Mouse (Mus musculus) spleen, postnatal 4 days (tissue): ENCODE results near the gene Slamf9.

Experiments used
- DNase-seq, 2 experiments: peaks; one replicate each; pipeline ENCODE4 v3.0.0; 2022; ENCODE audit warnings: low spot score in 2 of 2

The Slamf9 gene

DNA sequence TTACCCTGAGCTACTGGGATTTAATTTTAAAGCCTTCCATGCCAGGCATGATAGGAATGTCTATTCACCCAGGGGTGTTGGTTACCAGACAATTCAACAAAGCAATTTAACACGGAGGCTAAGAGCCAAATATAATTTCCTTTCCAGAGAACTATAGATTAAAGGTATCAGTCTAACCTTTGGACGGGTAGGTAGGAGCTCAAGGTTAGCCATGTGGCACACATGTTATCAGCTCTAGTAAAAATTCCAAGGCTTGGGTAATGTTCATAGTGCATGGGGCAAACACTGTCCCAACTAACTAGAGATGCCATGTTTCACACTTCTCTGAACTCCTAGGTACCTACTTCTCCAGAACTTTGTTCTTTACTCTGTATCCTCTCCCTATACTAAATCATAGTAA is 13.6 kb upstream of the Slamf9 start:
- DNase-seq = no peak

DNA sequence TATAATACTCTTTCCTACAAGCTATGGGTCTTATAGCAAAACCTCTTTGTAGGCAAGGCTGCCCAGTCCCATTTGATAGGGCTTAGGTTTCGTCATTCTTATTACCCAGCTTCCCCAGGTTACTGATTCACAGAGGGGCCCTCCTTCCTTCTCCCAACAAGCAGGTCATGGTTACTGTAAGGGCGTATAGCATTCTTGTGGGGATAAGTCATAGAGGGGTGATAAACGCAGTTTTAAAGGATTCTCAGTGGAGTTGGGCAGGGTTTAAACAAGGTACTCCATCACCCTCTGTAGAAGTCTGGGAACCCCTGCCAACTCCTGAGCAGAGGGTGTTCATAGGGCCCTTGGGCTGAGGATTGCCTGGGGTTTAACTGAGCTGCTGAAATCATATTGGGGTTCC is 12.6 kb upstream of the Slamf9 start:
- DNase-seq = no peak

DNA sequence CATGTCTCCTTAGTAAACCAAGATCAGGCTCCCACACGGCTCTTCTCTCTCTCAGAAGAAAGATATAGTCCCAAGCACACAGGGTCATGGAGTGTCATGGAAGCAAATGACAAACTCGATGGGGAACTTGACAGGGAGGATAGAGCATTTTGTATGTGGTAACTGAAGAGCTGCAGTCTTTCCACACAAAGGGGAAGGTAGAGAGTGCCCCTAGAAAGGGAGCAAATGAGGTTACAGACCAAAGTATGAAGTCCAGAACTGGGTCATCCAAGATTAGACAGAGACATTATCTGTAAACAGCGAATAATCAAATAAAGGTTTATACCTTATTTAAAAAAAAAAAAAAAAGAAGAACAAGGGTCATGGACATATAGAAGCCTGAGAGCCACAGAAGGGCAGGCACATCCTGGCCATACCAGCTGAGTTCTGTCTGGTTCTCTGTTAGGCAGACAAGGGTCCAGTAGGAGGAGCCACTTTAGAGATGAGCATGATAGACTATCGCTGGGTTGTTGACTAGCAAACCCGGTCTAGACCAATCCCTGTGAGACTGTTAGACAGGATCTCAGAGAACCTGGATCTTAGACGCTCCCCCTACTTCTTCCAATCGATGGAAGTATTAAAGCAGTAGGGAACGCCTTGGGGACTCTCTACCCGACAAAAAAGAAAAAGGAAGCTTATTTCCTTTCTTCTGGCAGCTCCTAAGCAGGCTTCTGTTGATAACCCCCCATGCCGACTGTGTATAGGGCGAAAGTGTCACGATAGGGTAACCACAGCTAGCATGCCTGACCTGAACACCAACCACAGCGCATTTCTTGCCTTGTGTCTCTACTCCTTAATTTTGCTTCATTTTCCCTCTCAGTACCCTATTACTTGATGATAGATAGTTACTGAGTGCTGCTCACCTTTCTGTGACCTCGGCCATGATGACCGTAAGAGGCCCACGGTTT is 11.5 kb upstream of the Slamf9 start:
- DNase-seq = no peak

DNA sequence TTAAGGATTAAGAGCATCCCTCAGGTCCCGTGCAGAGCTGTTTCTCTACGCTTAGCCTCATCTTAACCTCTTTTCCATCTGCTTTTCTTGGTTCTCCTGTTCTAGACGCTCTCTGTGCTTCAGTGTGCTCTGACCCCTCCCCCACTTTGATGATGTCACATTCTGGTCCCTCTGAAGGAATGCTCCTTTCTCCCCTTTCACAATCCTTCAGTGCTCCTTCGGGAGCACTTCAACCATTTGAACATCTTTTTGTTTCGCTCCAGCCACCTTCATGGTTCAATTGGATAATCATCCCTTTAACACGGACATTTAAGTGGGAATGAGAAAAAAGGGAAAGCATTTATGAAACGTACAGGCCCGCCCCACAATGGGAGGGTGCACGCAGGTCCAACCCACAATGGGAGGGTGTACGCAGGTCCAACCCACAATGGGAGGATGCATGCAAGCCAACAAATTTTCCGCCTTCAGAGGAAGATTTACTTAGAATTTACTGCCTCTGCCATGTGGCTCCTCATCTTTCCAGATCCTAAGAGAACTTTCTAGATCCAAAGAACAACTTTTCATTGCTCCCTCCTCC is 6.8 kb upstream of the Slamf9 start:
- no peak for DNase-seq

DNA sequence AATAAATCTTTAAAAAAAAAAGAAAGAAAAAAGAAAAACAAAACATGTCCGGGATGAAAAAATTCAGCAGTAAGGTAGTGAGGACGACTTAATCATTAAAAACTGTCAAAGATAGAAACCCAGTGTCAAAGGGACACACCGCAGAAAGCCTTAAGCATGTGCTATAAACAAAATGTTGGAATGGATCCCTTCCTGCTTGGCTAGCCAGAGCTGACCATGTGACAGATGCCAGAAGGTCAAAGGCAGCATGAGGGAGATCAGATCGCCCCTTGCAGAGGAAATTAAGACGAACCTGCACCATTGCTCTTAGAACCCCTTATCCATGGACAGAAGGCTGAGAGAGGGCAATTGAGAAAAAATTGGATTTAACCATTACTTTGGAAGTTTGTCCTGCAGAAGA is 5.8 kb upstream of the Slamf9 start:
- no peak for DNase-seq

DNA sequence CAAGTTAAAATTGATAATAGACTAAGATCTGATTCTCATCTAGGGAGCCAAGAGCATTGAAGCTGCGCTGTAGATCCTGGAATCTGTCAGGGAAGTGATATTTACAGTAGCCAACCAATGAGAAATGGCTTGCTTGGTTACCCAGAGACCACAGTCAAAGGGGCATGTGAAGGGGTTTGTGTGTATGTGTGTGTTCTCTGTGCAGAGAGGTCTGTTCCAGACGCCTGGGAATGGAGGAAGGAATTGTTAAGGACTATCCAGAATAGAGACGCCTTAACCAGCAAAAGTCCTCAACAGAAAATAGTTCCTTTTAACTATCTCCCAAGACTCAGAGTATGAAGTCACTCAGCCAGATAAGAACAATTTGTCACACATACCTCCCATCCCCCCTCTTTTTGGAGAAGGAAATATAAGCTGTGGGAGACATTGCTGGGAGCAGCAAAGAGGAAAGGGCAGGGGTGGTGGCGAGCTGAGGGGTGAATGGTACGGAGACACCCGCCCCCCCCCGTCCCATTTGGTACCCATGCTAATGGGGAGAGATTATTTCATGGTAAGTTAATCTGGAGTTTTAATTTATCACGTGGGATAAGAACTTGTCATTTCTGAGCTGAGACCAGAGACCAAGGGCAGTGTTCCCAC is 5.2 kb upstream of the Slamf9 start:
- no peak for DNase-seq

DNA sequence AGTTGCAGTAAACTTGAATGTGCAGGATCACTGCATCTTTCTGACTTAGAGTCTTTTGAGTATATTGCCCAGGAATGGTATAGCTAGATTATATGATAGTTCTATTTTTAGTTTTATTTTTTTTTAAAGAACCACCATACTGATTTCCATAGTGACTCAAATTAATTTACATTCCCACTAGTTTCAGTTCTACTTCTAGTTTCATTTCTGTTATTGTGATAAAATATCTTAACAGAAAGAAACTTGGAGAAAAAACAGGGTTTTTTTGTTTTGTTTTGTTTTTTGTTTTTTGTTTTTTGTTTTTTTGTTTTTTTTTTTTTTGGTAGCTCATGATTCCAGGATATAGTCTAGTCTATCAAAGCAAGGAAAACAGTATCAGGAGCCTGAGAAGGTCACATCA is 2.2 kb upstream of the Slamf9 start:
- no peak for DNase-seq

DNA sequence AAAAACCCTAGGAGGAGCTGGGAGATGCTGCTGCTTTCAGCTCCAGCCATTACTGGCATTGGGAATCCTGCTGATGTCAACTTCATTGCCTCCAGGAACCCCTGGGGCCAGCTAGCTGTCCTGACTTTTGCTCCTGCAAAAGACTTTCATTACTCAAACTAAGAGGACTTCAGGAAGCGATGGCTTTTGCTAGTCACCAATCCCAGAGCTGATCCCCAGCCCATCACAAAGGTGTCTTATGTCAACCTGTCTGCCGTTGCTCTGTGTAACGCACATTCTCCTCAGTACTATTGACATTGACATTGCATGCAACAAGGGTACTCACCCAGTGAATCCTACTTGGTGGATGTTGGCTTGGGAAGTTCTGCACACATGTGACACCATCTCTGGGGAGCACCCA is 962 bp upstream of the Slamf9 start:
- peak in 1 of 2 experiments; percentile 46 for DNase-seq

DNA sequence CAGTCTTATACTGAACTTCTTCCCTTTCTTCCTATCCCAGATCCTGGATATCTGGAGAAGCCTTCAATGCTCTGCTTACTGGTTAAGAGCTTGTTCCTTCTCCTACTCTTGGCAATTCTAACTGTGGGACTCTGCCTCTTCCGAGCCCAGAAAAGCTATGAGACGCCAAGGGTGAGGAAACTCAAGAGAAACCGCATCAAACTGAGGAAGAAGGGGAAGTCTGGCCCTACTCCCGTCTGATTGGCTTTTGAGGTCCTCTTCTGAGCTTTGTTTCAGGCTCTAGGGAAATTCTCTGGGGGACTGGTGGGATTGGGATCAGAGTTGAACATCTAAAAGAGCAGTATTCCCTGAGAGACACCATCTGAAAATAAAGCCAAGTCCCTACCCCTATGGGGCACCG is 2.9 kb downstream of the Slamf9 start:
- DNase-seq = no peak

DNA sequence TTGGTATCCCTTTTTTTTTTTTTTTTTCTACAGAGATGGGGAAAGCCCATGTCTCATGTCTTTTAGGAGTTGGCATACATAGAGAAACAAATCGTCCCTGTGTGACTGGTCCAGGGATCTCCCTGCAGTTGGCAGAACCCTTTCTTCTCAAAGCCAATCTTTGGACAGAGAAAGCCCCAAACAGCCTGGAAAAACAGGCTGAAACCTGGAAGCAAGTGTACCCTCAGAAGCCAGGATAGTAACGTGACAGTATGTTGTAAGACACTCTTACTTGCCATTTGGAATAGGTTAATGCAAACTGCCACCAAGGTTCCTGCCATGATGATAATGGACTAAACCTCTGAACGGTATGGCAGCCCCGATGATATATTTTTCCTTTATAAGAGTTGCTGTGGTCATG is 5.2 kb downstream of the Slamf9 start:
- no peak for DNase-seq

DNA sequence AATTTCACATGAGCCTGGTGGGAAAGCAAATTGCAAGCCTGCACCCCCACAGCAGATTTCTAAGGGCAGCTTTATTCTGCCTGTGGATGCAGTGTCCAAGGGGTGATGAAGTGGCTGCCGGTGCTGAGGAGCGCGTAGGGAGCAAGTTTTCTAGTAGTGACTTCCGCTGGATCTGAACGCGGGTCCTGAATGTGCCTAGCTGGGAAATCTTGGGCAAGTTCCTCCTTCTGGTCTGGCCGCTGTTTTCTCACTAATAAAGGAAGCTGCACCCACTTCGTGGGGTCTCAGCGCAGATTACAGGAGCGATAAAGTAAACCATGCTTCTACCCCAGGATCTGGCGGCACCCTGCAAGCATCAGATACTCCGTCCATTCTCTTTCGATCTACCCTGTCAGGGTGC is 6.0 kb downstream of the Slamf9 start:
- DNase-seq = peak in 1 of 2 experiments; percentile 61

DNA sequence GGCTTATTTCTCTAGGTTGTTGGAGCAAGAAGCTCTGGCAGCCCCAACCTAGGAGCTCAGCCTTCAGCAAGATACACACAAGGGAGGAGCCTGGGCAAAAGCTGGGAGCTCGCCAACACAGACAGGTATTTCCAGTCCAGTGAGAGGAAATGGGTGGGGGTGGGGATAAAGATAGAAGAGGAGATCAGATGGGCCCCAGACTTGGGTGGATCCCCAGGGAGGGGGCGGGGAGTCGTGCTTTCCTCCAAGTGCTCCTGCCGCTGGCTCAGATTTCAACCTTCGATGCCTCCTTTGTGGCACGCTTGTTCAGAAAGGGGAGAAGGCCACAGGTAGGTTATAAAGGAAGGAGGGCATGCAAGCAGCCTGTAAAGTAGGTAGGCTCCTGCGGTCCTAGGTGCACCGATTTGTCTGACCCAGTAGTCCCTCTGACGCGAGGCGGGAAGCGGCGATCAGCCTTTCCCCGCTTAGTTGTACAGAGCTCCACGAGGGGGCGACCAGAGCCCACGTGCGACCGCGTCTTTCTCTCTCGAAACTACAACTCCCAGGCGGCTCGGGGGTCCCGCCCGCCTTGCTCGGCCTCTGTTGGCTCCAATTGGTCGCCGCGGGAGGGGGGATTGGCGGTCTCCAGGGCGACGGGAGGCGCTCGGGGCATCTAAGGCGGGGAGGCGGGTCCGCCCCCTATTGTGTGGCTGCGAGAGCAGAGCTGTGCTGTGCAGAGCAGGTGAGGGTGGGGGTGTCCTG is 6.6 kb downstream of the Slamf9 start, which contains the start of gene Igsf9:
TSS of gene Igsf9 (plus strand) at position 249 of the 741 bp plus-strand sequence.
- peak; percentile 80 to 87 for DNase-seq

DNA sequence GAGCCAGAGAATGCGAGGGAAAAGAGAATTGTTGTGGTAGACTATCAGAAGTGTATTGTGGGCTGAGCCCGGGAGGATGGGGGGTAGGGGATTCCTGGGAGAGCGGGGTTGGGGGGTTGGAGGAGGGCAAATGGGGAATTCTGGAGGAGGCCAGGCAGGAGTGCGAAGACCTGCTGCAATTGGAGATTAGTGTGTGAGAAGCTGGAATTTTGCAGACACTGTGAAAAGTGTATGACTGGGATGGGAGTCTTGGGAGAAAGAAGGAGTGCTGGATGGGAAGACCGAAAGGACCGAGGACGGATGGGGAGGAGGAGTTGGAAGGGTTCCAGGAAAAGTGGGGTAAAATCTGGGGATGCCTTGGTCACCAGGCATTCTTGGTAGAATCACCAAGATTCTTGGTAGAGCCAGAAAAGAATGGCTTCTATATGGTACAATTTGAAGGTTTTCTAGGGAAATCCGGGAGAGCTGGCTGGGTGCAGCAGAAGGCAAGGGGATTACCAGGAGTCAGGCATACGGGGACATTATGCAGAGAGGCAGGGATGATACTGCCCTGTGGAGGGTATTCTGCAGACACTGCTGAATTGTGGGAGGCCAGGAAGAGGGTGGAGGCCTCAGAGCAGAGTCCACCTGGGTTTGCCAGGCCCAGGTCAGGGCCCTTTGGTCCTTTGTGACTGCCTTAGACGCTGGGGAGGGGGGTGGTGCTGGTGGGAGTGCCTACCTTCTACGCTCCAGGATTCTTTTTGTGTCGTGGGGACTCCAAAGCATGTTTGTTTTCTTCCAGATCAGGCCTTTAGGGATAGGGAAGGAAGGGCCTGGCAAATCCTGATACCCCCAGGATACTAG is 7.6 kb downstream of the Slamf9 start:
- DNase-seq = peak in 1 of 2 experiments; percentile 52

DNA sequence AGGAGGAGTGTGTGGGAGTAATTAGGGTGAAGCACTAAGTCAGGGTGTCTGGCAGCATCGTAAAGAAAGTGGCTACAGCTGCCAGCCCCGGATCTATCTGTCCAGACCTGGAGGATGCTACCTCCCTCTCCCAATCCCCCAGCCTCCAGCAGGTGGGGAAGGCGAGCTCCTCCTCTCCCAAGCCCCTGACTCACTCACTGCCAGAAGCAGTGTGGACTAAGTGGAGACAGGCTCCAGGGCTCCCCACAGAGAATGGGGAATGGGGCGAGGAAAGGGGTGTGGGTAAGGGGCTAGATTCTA is 8.2 kb downstream of the Slamf9 start:
- peak in 1 of 2 experiments; percentile 52 for DNase-seq

DNA sequence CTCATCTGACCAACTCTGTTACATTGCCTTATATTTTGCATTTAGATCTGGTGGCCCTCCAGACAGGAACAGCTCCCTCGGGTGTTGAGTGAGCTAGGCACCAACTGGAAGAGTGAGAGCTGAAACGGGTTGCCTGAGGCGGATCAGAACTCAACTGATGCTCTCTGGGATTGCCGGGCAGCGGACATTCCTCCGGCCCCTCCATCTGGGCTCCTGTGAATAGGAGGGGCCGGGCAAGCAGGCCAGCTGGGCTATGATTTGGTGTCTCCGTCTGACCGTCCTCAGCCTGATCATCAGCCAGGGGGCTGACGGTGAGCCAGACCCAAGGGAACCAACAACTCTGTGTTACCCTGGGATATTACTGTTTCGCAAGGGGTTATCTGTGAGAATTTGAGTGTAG is 9.1 kb downstream of the Slamf9 start:
- DNase-seq = no peak

DNA sequence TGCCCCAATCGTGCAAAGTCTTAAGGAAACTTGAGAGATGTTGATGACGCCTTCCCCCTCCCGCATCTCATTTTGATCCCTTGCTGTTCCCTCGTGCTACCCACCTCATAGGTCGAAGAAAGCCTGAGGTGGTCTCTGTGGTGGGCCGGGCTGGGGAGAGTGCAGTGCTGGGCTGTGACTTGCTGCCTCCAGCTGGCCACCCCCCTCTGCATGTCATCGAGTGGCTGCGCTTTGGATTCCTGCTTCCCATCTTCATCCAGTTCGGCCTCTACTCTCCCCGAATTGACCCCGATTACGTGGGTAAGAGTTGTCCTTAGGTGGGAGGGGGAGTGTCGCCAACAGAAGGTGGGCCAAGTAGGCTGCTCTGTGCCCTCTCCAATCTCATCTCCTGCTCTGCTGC is 9.5 kb downstream of the Slamf9 start:
- no peak for DNase-seq

DNA sequence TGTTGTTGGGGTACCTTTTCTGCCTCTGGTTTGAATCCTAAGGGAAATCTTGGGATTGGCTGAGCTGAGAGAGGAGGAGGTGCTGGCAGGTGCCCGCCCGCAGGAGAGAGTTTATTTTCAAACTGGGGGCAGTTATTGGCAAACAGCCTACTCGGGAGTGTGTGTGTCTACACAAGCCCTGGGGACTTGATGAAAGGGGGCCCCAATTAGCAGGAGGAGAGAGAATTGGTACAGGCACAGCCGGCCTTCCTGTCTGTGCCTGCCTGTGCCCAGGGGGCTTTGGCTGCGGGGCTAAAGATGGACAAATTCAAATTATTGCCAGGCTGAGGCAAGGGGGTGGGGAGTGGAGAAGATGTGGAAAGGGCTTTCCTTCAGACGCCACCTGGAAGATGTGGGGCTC is 10.7 kb downstream of the Slamf9 start:
- no peak for DNase-seq

DNA sequence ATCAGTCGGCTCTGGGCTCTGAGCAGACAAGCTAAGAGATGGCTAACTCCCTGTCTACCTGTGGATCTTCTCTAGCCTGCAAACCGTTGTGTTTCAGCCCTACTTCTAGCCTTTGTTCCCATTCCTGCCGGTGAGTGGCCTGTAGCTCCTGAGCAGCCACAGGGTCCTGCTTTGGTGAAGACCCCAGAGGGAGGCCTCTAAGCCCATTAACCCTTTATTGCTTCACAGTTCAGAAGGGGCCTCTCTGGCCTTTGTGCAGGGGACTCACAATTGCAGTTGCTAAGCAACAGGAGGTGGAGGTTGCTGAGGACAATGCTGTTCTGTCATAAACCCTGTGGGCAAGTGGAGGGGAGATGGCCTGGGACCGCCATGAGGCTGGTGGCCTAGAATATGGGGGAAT is 11.1 kb downstream of the Slamf9 start:
- DNase-seq = no peak

DNA sequence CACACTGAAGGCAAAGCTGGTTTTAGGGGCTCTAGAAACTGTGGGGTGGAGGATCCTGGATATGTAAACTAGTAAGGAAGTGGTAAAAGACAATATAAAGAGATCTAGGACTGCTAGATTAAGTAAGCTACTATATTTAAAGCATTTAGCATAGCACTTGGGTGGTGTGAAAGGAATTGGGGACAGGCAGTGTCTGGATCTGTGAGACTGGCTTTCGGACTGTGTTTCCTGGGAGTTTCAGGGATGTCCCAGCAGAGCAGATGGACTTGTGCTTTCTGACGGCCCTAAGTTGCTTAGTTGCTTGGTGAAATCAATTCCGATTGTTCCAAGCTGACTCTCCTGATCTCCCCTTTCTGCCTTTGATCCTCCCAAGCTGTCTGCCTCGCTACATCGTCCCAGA is 11.5 kb downstream of the Slamf9 start:
- DNase-seq = no peak

DNA sequence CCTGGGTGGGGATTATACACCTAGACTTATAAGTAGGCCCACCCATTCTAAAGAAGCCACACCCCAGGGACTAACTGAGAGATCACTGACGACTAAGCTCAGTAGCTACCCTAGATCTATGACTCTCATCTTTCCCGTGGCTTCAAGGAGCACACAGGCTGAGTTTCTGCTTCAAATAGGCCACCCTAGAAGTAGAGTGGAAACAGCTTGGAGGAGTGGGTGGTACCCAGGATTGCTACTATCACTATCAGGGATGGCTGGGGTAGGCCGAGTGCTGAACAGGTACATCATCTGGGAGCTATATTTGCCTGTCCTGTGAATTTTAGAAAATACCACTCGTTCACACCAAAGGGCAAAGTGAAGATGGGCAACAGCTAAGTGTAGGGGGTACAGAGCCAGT is 12.7 kb downstream of the Slamf9 start:
- no peak for DNase-seq

DNA sequence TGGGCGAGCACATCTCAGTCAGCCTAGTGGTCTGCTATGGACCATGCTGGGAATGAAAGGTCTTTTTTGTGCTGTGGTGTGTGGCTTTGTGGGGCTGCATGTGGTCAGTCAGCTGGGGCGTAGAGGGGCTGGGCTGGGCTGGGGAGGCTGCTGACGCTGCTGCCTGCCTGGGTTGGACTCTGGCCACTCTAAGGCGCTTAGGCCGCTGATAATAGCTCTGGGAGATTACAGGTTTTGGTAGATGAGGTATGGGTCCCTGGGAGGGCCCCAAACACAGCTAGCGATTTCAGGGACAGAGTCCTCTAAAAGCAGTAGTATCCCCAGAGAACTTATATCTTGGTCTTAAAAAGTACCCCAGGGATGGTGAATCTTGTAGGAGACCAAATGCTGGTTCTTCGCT is 13.7 kb downstream of the Slamf9 start:
- DNase-seq = no peak
